Mouse (Mus musculus) intestine, embryonic 15.5 days (tissue): ENCODE data around the gene Atp8b5. TPM values are rescaled to one million over a fixed set of nuclear protein-coding genes. Genes with fewer than 3 reads are reported as not detected.
A peak's percentile ranks its signal among the peaks of the same experiment; 100 is the strongest.

Source experiments
- ATAC-seq: fragments of 200-750 bp; cut with Nextera tagmentation; 2 replicates; pipeline ENCODE4 v1.8.0; 2017; ENCODE audit warnings: moderate TSS enrichment, moderate library complexity
- H3K27ac ChIP-seq: fragments of 300-500 bp; sonication (generic); 2 replicates; pipeline ENCODE4 v1.5.1; 2015; ENCODE audit warnings: mild to moderate bottlenecking, inconsistent platforms
- H3K27me3 ChIP-seq: fragments of 300-500 bp; sonication (generic); replicated peaks from 2 replicates; pipeline ENCODE4 v1.6.1; 2015; ENCODE audit warnings: inconsistent platforms
- H3K36me3 ChIP-seq: fragments of 300-500 bp; sonication (generic); 2 replicates; pipeline ENCODE4 v1.6.1; 2015; ENCODE audit warnings: inconsistent platforms
- H3K4me1 ChIP-seq: fragments of 300-500 bp; sonication (generic); replicated peaks from 2 replicates; pipeline ENCODE4 v1.6.1; 2015; ENCODE audit warnings: inconsistent platforms
- H3K4me2 ChIP-seq: fragments of 300-500 bp; sonication (generic); replicated peaks from 2 replicates; pipeline ENCODE4 v1.6.1; 2015; ENCODE audit warnings: mild to moderate bottlenecking, inconsistent platforms
- H3K4me3 ChIP-seq: fragments of 300-500 bp; sonication (generic); replicated peaks from 2 replicates; pipeline ENCODE4 v1.5.1; 2015; ENCODE audit warnings: inconsistent platforms
- H3K9ac ChIP-seq: fragments of 300-500 bp; sonication (generic); 2 replicates; pipeline ENCODE4 v1.6.1; 2015; ENCODE audit warnings: inconsistent platforms
- H3K9me3 ChIP-seq: fragments of 300-500 bp; sonication (generic); 2 replicates; pipeline ENCODE4 v1.6.1; 2016; ENCODE audit warnings: inconsistent platforms
- whole genome bisulfite sequencing: fragments of 180-500 bp; shearing (Covaris S2); methylation state at CpG from one replicate; pipeline ENCODE4 v1.1.7; 2015; 5-methylcytosine and 5-hydroxymethylcytosine counted together
- polyA plus RNA-seq: library from polyadenylated mRNA; unstranded; fragments of >200 nt; fragmentation: Nextera tagmentation; extraction: Ambion mirVana; gene quantifications from 2 replicates; pipeline ENCODE4 v1.2.1, GENCODE M21; 2015

Atp8b5 gene
- polyA plus RNA-seq, 1 experiment from 2014 or later: 0.85 TPM

DNA sequence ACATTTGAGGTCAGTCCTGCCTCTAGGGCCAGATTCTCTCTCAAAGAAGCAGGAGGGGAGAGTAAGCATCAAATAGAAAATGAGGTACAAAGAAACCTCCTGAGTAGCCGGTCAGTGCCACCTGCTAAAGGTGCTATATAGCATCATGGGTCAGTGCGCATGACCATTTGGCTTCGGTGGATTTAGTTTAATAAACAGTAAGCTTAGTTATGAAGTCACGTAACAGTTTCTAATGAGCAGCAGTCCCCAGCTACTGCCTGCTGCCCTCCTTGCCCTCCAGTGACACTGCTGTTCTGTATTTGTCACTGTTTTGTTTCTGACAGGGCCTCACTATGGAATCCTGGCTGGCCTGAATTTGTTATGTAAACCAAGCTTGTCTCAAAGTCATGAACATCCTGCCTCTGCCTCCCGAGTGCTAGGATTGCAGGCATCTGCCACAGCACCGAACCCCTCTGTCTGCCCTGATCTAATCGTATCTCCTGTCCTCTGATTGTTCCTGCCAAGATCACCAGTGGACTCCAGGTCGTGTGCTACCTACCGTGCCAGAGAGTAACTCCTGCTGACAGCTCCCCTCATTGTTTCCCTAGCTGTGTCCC lies 123.0 kb downstream of the Atp8b5 start:
- H3K4me3 ChIP-seq: no peak overlapping the region
- H3K27ac ChIP-seq: no peak overlapping the region
- ATAC-seq: no peak
- no peaks in the 10 kb centered on the region for H3K36me3 ChIP-seq
- H3K4me2 ChIP-seq: no peak overlapping the region
- H3K27me3 ChIP-seq: no peaks in the 10 kb centered on the region
- 61% methylated on average over 9 of the region's 9 CpGs for WGBS
- H3K9ac ChIP-seq: no peak overlapping the region
- H3K4me1 ChIP-seq: peaks cover 17% of the 10 kb centered on the region; the same call in 1 of the 2 replicates
- no peaks in the 10 kb centered on the region for H3K9me3 ChIP-seq

DNA sequence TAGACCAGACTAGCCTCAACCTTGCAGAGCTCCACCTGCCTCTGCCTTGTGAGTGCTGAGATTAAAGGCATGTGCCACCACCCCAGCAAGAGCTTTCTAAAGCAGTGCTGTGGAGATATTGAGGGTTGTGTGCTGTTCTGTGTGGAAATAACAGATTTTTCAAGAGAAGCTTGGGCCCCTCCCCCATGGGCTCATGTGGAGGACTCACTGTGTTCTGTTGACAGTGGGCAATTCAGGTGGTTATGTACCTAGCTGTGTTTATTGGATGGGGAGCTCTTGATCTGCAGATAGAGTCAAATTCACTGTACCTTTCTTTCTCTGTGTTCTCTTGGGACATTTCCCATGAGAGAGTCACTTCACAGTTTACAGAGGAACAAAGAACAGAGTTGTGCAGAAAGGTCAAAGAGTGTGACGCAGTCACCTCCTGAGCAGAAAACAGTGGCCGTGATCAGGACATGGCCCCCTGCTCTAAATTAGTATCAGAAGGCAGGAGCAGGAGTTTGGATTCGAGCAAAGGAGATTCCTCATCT lies 124.6 kb downstream of the Atp8b5 start:
- Histone ChIP-seq H3K4me3 (no peak overlapping the region), H3K36me3 (no peaks in the 10 kb centered on the region), H3K9me3 (no peaks in the 10 kb centered on the region), H3K4me2 (no peak overlapping the region), H3K27me3 (no peaks in the 10 kb centered on the region), H3K4me1 (peaks cover 15% of the 10 kb centered on the region; the same call in 1 of the 2 replicates), H3K9ac (no peak overlapping the region), H3K27ac (no peak overlapping the region)
- WGBS: 74% methylated on average over 3 of the region's 3 CpGs
- no peak for ATAC-seq

DNA sequence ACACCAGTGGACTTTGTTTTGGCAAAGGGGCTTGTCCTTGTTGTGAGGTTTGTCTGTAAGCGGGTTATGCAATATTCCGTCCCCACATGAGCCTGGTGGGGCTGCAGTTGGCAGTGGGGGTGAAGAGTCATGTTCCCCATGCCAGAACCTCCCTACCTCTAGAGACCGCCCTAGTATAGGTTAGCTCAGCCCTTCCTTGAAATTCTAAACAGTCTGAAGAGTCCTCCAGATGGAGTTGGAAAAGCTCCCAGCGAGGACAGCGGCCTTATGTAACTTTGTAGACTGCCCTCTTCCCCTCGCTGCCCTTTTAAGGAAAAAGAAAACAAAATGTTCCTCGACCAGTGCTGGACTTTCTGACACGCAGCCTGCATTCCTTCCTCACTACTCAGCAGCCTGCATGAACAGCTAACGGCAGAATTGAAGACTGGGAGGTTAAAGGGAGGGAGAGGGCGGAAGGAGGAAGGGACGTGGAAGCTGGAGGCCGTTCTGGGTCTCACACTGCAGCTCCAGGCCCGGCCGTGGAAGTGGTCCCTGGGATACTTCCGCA lies 127.5 kb downstream of the Atp8b5 start:
- peak overlapping the region; percentile 93 for H3K27ac ChIP-seq
- no peak overlapping the region for H3K4me3 ChIP-seq
- ATAC-seq: peak; percentile 86
- WGBS: 20% methylated on average over 15 of the region's 15 CpGs
- peak overlapping the region; percentile 34; the same call in 1 of the 2 replicates for H3K4me2 ChIP-seq
- no peaks in the 10 kb centered on the region for H3K27me3 ChIP-seq
- H3K9ac ChIP-seq: 0 out of 2 replicates have a peak overlapping the region, but pooled peaks have one; percentile 9
- H3K4me1 ChIP-seq: peaks cover 28% of the 10 kb centered on the region
- H3K9me3 ChIP-seq: no peaks in the 10 kb centered on the region
- no peaks in the 10 kb centered on the region for H3K36me3 ChIP-seq

DNA sequence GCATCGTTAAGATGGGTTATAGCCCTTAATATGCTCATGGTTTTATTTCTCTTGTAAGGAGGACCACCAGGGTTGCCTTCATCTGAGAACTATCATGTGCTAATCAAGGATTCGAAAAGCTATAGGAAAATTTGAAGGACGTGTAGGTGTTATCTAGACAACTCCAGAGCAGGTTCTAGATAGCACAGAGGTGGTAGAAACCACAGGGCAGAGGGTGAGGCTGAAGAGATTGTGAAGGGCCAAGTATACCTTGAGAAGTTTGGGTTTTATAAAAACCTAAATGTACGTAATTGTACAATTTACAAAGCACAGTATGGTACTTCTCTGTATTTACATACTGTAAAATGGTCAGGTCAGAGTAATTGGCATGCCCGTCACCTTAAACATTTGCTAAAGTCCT lies 128.2 kb downstream of the Atp8b5 start:
- 79% methylated on average over 5 of the region's 5 CpGs for WGBS
- Histone ChIP-seq H3K9ac (no peak overlapping the region), H3K9me3 (no peaks in the 10 kb centered on the region), H3K27ac (peak overlapping the region; percentile 93), H3K4me2 (0 out of 2 replicates have a peak overlapping the region, but pooled peaks have one; percentile 34), H3K4me3 (no peak overlapping the region), H3K36me3 (no peaks in the 10 kb centered on the region), H3K27me3 (no peaks in the 10 kb centered on the region), H3K4me1 (peaks cover 35% of the 10 kb centered on the region)
- no peak for ATAC-seq

DNA sequence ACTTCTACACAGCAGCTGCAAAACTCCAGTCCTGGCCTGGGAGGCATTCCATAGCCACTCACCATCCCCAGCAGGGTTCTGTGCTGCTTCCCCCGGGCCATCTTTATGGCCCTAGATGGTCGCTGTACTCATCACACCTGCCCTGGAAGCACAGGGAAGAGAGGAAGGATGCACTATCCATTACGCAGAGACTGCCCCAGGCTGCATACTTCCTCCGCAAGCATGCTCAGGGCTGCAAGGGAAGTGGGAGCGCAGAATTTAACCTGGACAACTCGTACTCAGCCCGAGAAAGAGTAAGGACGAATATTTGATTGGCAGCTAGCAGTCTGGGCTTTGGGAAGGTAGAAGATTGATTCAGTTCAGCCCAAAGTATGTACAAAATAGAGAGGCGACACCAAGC lies 128.9 kb downstream of the Atp8b5 start:
- ATAC-seq: no peak
- Histone ChIP-seq H3K9me3 (no peaks in the 10 kb centered on the region), H3K4me2 (no peak overlapping the region), H3K4me3 (no peak overlapping the region), H3K27me3 (no peaks in the 10 kb centered on the region), H3K36me3 (no peaks in the 10 kb centered on the region), H3K27ac (no peak overlapping the region), H3K4me1 (peaks cover 40% of the 10 kb centered on the region), H3K9ac (no peak overlapping the region)
- 73% methylated on average over 9 of the region's 9 CpGs for WGBS

DNA sequence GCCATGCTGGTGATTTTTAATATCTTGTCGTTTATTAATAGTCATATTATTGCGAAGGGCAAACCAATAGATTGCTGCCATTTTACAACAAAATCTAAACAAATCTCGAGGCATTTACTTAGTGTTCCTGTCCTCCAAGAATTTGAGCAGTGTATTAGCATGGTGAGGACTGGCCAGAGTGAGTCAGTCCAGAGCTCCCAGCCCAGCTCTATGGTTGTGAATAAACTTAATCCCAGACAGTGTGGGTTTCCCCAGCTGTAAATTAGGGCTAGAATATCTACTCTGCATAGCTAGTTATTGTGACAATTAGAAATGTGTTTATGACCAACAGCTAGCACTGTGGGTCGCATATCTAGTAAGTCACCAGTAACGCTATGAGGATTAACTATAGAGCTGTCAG lies 129.4 kb downstream of the Atp8b5 start:
- Histone ChIP-seq H3K9ac (no peak overlapping the region), H3K27ac (no peak overlapping the region), H3K4me1 (peaks cover 45% of the 10 kb centered on the region), H3K4me3 (no peak overlapping the region), H3K27me3 (no peaks in the 10 kb centered on the region), H3K9me3 (no peaks in the 10 kb centered on the region), H3K4me2 (no peak overlapping the region), H3K36me3 (no peaks in the 10 kb centered on the region)
- no peak for ATAC-seq
- 77% methylated on average over 5 of the region's 5 CpGs for WGBS

DNA sequence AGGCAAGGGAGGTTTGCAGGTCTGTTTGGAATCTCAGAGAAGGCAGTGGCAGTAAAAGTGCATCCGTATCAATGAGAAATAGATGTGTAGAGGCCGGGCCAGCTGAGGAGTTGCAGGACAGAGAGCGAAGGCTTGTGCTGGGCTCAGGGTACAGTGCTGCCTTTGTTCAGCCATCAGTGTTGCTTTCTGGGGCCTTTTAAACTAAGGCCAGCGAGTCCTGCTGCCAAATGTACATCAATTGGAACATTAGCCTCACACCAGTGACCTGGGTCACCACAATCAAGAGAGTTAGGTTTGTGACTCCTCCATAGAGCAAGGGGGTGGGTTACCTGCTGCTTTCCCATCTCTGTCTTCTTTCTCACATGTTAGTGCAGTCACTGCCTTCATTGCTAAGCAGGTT lies 131.1 kb downstream of the Atp8b5 start:
- Histone ChIP-seq H3K9ac (no peak overlapping the region), H3K27me3 (no peaks in the 10 kb centered on the region), H3K9me3 (no peaks in the 10 kb centered on the region), H3K4me1 (peaks cover 55% of the 10 kb centered on the region), H3K27ac (0 out of 2 replicates have a peak overlapping the region, but pooled peaks have one; percentile 11), H3K4me2 (no peak overlapping the region), H3K36me3 (no peaks in the 10 kb centered on the region), H3K4me3 (no peak overlapping the region)
- no peak for ATAC-seq
- 70% methylated on average over 4 of the region's 4 CpGs for WGBS

DNA sequence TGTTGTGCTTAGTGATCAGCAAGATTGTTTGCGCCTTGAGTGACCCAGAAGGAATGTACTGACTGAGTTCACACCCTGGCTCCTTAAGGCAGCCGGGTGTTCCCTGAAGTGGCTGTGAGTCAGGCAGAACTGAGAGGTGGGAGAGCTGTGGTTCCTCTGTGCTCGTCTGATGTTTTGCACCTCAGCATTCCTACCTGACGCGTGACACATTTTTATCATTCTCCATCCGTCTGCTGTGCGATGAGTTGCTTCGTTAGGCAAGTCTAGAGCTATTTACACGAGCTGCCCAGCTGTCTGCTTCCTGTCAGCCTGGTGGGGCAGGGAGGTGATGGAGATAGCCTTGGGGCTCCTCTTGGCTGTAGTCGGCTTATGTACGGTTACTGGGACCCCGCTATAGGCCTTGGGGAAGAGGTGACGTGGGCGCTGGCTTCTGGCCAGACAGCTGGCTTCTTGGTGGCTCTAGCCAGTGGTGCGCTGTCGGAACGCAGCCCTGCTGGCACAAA lies 131.9 kb downstream of the Atp8b5 start:
- H3K9ac ChIP-seq: no peak overlapping the region
- H3K4me3 ChIP-seq: no peak overlapping the region
- ATAC-seq: no peak
- no peaks in the 10 kb centered on the region for H3K36me3 ChIP-seq
- H3K4me1 ChIP-seq: peaks cover 54% of the 10 kb centered on the region
- H3K4me2 ChIP-seq: no peak overlapping the region
- H3K27ac ChIP-seq: peak overlapping the region; percentile 45; the same call in 1 of the 2 replicates
- 32% methylated on average over 17 of the region's 17 CpGs for WGBS
- no peaks in the 10 kb centered on the region for H3K27me3 ChIP-seq
- no peaks in the 10 kb centered on the region for H3K9me3 ChIP-seq

DNA sequence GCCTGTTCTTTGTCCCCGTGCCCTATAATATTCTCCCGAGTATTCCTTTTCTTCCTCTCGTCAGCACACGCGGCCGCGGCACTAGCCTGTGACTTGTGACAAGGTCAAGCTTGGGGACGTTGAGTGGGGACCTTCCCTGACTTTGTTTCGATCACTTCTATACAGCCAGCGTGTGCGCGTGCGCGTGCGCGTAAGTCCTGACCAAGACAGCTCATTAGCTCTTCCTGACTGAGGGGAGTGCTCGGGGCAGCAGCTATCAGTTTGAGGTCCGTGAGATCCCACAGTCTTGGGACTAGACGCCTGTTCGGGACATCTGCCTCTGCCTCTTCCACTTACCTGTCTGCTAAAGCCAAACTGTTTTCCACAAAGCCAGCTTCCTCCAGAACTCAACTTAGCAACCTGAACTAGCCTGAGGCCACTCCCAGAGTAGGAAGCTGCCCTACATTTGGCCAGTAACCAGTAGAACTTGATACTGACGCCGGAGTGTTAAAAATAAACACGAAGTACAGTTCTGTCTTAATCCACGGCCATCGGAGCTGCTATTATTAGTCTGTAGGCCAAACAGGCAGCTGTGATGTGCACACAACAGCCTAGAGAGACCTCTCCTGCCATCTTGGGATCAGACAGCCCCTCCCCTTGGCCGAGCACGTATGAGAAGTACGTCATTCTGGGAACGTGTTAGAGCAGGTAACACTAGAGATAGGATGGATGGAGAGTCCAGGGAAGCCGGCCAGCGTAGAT lies 132.6 kb downstream of the Atp8b5 start:
- no peaks in the 10 kb centered on the region for H3K36me3 ChIP-seq
- 0 out of 2 replicates have a peak overlapping the region, but pooled peaks have one; percentile 17 for H3K4me2 ChIP-seq
- ATAC-seq: no peak
- peaks cover 47% of the 10 kb centered on the region for H3K4me1 ChIP-seq
- H3K9me3 ChIP-seq: no peaks in the 10 kb centered on the region
- no peaks in the 10 kb centered on the region for H3K27me3 ChIP-seq
- peak overlapping the region; percentile 67 for H3K27ac ChIP-seq
- no peak overlapping the region for H3K9ac ChIP-seq
- no peak overlapping the region for H3K4me3 ChIP-seq
- WGBS: 78% methylated on average over 31 of the region's 31 CpGs

DNA sequence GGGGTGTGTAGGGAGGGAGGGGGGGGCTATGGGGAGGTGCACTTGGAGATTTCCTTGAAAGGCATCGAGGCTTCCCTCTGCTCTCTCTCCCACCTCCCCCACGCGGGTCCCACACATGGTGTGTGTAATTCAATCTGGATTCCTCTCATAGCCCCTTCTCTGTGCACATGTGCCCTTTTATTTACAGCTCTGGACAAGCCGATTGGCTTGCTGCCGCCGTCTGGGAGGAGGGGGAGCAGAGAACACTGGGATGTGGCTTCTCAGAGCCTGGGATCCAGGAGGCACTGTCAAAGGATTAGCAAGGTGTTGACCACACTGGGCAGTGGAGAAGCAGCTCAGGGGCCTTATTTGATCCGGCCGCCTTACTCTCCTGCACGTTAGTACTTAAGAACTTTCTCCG lies 134.0 kb downstream of the Atp8b5 start:
- Histone ChIP-seq H3K36me3 (no peaks in the 10 kb centered on the region), H3K4me2 (peak overlapping the region; percentile 25), H3K27me3 (no peaks in the 10 kb centered on the region), H3K9ac (no peak overlapping the region), H3K27ac (peak overlapping the region; percentile 67), H3K4me3 (peak overlapping the region; percentile 6; the same call in 1 of the 2 replicates), H3K9me3 (no peaks in the 10 kb centered on the region), H3K4me1 (peaks cover 51% of the 10 kb centered on the region)
- ATAC-seq: peak; percentile 78
- WGBS: 24% methylated on average over 10 of the region's 10 CpGs

DNA sequence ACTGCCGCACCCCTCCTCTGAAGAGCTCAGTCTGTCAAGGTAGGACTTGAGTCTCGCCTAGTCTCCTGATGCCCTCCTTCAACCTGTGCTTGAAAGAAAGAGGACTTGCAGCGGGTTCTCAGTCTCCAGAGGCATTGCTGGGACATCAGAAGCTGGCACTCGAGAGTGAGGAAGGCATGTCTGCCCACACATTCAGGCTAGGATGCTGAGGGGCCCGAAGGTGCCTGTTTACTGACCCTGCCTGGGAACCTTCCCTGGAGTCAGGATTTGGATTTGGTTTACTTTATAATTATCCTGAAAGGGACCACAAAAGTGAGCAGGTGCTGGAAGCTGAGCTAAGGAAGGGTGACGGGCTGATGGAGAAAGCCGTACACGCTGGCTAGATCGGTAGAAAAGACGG lies 134.5 kb downstream of the Atp8b5 start:
- WGBS: 85% methylated on average over 10 of the region's 10 CpGs
- Histone ChIP-seq H3K27me3 (no peaks in the 10 kb centered on the region), H3K27ac (peak overlapping the region; percentile 67; the same call in 1 of the 2 replicates), H3K9me3 (no peaks in the 10 kb centered on the region), H3K4me1 (peaks cover 54% of the 10 kb centered on the region), H3K4me3 (peak overlapping the region; percentile 6; the same call in 1 of the 2 replicates), H3K4me2 (peak overlapping the region; percentile 25), H3K9ac (no peak overlapping the region; the same call in 1 of the 2 replicates), H3K36me3 (no peaks in the 10 kb centered on the region)
- no peak for ATAC-seq

DNA sequence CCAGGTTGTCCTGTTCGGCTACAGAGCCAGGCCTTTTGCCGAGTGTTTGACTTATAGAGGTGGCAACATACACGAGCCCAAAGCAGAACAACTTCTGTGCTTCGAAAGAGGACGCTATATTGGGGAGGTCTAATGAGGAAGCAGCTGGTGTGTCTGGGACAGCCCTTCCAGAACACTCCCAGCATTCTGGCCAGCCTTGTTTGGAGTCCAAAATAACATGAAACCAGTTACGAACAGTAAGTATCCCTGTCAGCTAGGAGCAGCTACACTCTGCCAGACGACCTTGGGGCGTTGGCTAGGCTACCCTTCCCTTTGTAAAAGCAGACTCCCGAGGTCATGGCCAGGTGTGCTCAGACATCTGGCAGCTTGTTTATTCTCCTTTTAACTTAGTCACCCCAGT lies 135.3 kb downstream of the Atp8b5 start:
- H3K4me1 ChIP-seq: peaks cover 58% of the 10 kb centered on the region
- no peak overlapping the region; the same call in 1 of the 2 replicates for H3K9ac ChIP-seq
- 53% methylated on average over 9 of the region's 9 CpGs for WGBS
- H3K27me3 ChIP-seq: no peaks in the 10 kb centered on the region
- H3K4me3 ChIP-seq: peak overlapping the region; percentile 6; the same call in 1 of the 2 replicates
- H3K27ac ChIP-seq: 0 out of 2 replicates have a peak overlapping the region, but pooled peaks have one; percentile 28
- ATAC-seq: no peak
- no peaks in the 10 kb centered on the region for H3K9me3 ChIP-seq
- H3K36me3 ChIP-seq: no peaks in the 10 kb centered on the region
- peak overlapping the region; percentile 25 for H3K4me2 ChIP-seq
